Mouse (Mus musculus) CH12.LX (cell line): ENCODE measurements around the gene Twsg1. TPM values are rescaled to one million over a fixed set of nuclear protein-coding genes. Genes with fewer than 3 reads are reported as not detected.

ENCODE experiments used
- DNase-seq: peaks from one replicate; pipeline ENCODE4 v3.0.0-alpha.2; 2013; ENCODE audit errors: extremely low read depth
- H3K27ac ChIP-seq: 2 replicates; pipeline ENCODE4 v1.5.1; 2012; ENCODE audit warnings: low read depth, mild to moderate bottlenecking, control low read depth, moderate library complexity; ENCODE audit not compliant: insufficient read depth
- H3K27me3 ChIP-seq: replicated peaks from 2 replicates; pipeline ENCODE3; 2012; ENCODE audit warnings: inconsistent platforms
- H3K36me3 ChIP-seq, 2 experiments: replicated peaks in 1 of 2; 2 replicates each; pipeline versions ENCODE3 to v1.6.1; 2012; ENCODE audit warnings: inconsistent platforms in 1 of 2, low read length in 1 of 2, mild to moderate bottlenecking in 1 of 2, mixed read lengths in 1 of 2, moderate library complexity in 1 of 2; ENCODE audit not compliant: control insufficient read depth in 1 of 2, insufficient read depth in 1 of 2
- H3K4me1 ChIP-seq, 2 experiments: 2 replicates each; pipeline ENCODE4 v1.6.1; 2012; ENCODE audit warnings: inconsistent platforms in 1 of 2, moderate library complexity in 1 of 2; ENCODE audit not compliant: insufficient read depth in 2 of 2, control insufficient read depth in 1 of 2
- H3K4me2 ChIP-seq: 2 replicates; pipeline ENCODE4 v1.6.1; 2012; ENCODE audit warnings: low read depth, mild to moderate bottlenecking, control low read depth; ENCODE audit not compliant: poor library complexity, insufficient read depth, severe bottlenecking
- H3K4me3 ChIP-seq, 3 experiments: fragments of 150-350 bp in 1 of 3; sonication (generic) in 1 of 3; replicated peaks in 1 of 3; 2 replicates each; pipeline versions ENCODE3 to v1.5.1; 2011 to 2012; ENCODE audit warnings: low read depth in 2 of 3, low read length in 2 of 3, mild to moderate bottlenecking in 2 of 3, moderate library complexity in 2 of 3, control low read depth in 1 of 3, improper control_type of control experiment in 1 of 3, inconsistent platforms in 1 of 3, mixed read lengths in 1 of 3; ENCODE audit not compliant: poor library complexity in 1 of 3
- H3K79me2 ChIP-seq: replicated peaks from 2 replicates; pipeline ENCODE4 v1.6.1; 2012; ENCODE audit warnings: mild to moderate bottlenecking, moderate library complexity; ENCODE audit not compliant: control insufficient read depth, poor library complexity, insufficient read depth, severe bottlenecking; ENCODE audit errors: extremely low read depth
- H3K9ac ChIP-seq: 2 replicates; pipeline ENCODE4 v1.6.1; 2012; ENCODE audit warnings: low read depth, mild to moderate bottlenecking, control low read depth, moderate library complexity; ENCODE audit not compliant: insufficient read depth
- H3K9me3 ChIP-seq: replicated peaks from 2 replicates; pipeline ENCODE3; 2012; ENCODE audit warnings: low read length, inconsistent platforms, mixed read lengths
- BHLHE40 ChIP-seq: IDR thresholded peaks from 2 replicates; pipeline ENCODE4 v1.6.1; 2011; ENCODE audit warnings: mild to moderate bottlenecking, low read depth, low read length, improper control_type of control experiment
- CHD1 ChIP-seq: IDR thresholded peaks from 2 replicates; pipeline ENCODE4 v1.6.1; 2012; ENCODE audit warnings: low read depth, low read length, improper control_type of control experiment, inconsistent platforms
- EP300 ChIP-seq: IDR thresholded peaks from 2 replicates; pipeline ENCODE4 v1.6.1; 2011; ENCODE audit warnings: low read length, improper control_type of control experiment
- ETS1 ChIP-seq: conservative IDR thresholded peaks from 2 replicates; pipeline ENCODE4 v1.6.1; 2012; ENCODE audit warnings: low read depth, mild to moderate bottlenecking, inconsistent platforms, low read length, improper control_type of control experiment, moderate library complexity
- IRF4 ChIP-seq: IDR thresholded peaks from 2 replicates; pipeline ENCODE4 v1.6.1; 2014; ENCODE audit warnings: low read depth, mild to moderate bottlenecking, inconsistent platforms, low read length, improper control_type of control experiment
- JUN ChIP-seq: IDR thresholded peaks from 2 replicates; pipeline ENCODE4 v1.6.1; 2011; ENCODE audit warnings: low read depth, mild to moderate bottlenecking, low read length, improper control_type of control experiment, moderate library complexity; ENCODE audit not compliant: insufficient read depth
- JUND ChIP-seq: conservative IDR thresholded peaks from 2 replicates; pipeline ENCODE4 v1.6.1; 2011; ENCODE audit warnings: low read depth, low read length, improper control_type of control experiment
- KAT2A ChIP-seq: IDR thresholded peaks from 2 replicates; pipeline ENCODE4 v1.6.1; 2012; ENCODE audit warnings: low read length, improper control_type of control experiment, inconsistent platforms; ENCODE audit not compliant: insufficient replicate concordance
- MAFK ChIP-seq: IDR thresholded peaks from 2 replicates; pipeline ENCODE4 v1.6.1; 2011; ENCODE audit warnings: low read length, improper control_type of control experiment; ENCODE audit not compliant: insufficient replicate concordance
- MAX ChIP-seq: IDR thresholded peaks from 2 replicates; pipeline ENCODE4 v1.6.1; 2011; ENCODE audit warnings: low read length, improper control_type of control experiment
- MEF2A ChIP-seq: IDR thresholded peaks from 2 replicates; pipeline ENCODE4 v1.6.1; 2014; ENCODE audit warnings: low read depth, mild to moderate bottlenecking, inconsistent platforms, low read length, improper control_type of control experiment, borderline replicate concordance
- MXI1 ChIP-seq: IDR thresholded peaks from 2 replicates; pipeline ENCODE4 v1.6.1; 2011; ENCODE audit warnings: mild to moderate bottlenecking, low read depth, low read length, improper control_type of control experiment
- NRF1 ChIP-seq: IDR thresholded peaks from 2 replicates; pipeline ENCODE4 v1.6.1; 2014; ENCODE audit warnings: low read depth, mild to moderate bottlenecking, inconsistent platforms, low read length, improper control_type of control experiment, moderate library complexity
- POLR2A ChIP-seq: IDR thresholded peaks from 2 replicates; pipeline ENCODE4 v1.6.1; 2011; ENCODE audit warnings: low read depth, mild to moderate bottlenecking, improper control_type of control experiment, low read length
- RCOR1 ChIP-seq: conservative IDR thresholded peaks from 2 replicates; pipeline ENCODE4 v1.6.1; 2012; ENCODE audit warnings: low read depth, mild to moderate bottlenecking, inconsistent platforms, low read length, improper control_type of control experiment
- SIN3A ChIP-seq: IDR thresholded peaks from 2 replicates; pipeline ENCODE4 v1.6.1; 2012; ENCODE audit warnings: low read length, improper control_type of control experiment, inconsistent platforms
- TBP ChIP-seq: conservative IDR thresholded peaks from 2 replicates; pipeline ENCODE4 v1.6.1; 2011; ENCODE audit warnings: low read depth, low read length, improper control_type of control experiment
- TCF12 ChIP-seq: IDR thresholded peaks from 2 replicates; pipeline ENCODE4 v1.6.1; 2014; ENCODE audit warnings: low read depth, mild to moderate bottlenecking, inconsistent platforms, low read length, improper control_type of control experiment
- USF1 ChIP-seq: IDR thresholded peaks from 2 replicates; pipeline ENCODE4 v1.6.1; 2014; ENCODE audit warnings: low read depth, mild to moderate bottlenecking, inconsistent platforms, low read length, improper control_type of control experiment
- USF2 ChIP-seq: conservative IDR thresholded peaks from 2 replicates; pipeline ENCODE4 v1.6.1; 2011; ENCODE audit warnings: low read depth, low read length, improper control_type of control experiment
- ZC3H11A ChIP-seq: IDR thresholded peaks from 2 replicates; pipeline ENCODE4 v1.6.1; 2012; ENCODE audit warnings: low read depth, mild to moderate bottlenecking, inconsistent platforms, low read length, improper control_type of control experiment
- ZMIZ1 ChIP-seq: IDR thresholded peaks from 2 replicates; pipeline ENCODE4 v1.6.1; 2012; ENCODE audit warnings: low read depth, mild to moderate bottlenecking, inconsistent platforms, low read length, improper control_type of control experiment
- dilution Hi-C: fragments of 300-500 bp; cut with MboI; formaldehyde crosslinking; loops from 2 replicates; pipeline ENCODE4 v1.14.3; 2020; ENCODE audit warnings: low sequenced_read_pairs; ENCODE audit not compliant: extremely low pct_unique_long_range_greater_than_20kb, extremely low pct_ligation_motif_present
- in situ Hi-C: fragments of 300-500 bp; cut with MboI; formaldehyde crosslinking; loops from 3 replicates; pipeline ENCODE4 v1.14.3; 2019; ENCODE audit warnings: low sequenced_read_pairs, low pct_ligation_motif_present, low pct_unique_long_range_greater_than_20kb, mixed read lengths
- polyA plus RNA-seq: library from polyadenylated mRNA; unstranded; fragments of >175 nt; gene quantifications from 2 replicates; pipeline ENCODE4 v1.2.1, GENCODE M21; 2012; ENCODE audit warnings: low read depth; ENCODE audit not compliant: insufficient read length
- total RNA-seq, 2 experiments: library from RNA; depleted of rRNA; stranded (reverse); fragments of 300-350 nt in 1 of 2; fragments of >200 nt in 1 of 2; gene quantifications; 2 replicates each; pipeline ENCODE4 v1.2.3; 2012 to 2014

Twsg1 gene
- total and polyA plus RNA-seq, 3 experiments = 12.6 to 17.4 (median 13.4) TPM

DNA sequence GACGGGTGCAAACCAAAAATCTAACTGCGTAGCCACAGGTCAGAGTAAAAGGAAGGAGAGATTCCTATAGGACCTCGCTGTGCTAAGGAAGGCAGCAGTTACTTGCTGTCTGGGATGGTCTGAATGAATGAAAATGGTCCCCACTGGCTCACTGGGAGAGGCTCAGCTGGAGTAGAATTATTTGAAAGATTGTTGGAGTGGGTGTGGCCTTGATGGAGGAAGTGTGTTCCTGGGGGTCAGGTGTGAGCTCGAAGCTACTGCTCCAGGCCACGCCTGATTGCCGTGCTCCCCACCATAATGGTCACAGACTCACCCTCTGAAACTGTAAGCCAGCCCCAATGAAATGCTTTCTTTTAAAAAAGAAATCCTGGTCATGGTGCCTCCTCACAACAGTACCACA lies 9.8 kb downstream of the Twsg1 start:
- H3K9me3 ChIP-seq = peaks cover 3% of the 10 kb centered on the region
- in situ Hi-C loops = no loop called here
- H3K4me2 ChIP-seq = peak overlapping the region; percentile 14; the same call in 1 of the 2 replicates
- H3K4me1 ChIP-seq = peaks cover 20 to 45% of the 10 kb centered on the region in 2 experiments
- no peak for TF ChIP-seq JUND
- no peaks in the 10 kb centered on the region for H3K27me3 ChIP-seq
- H3K79me2 ChIP-seq = peaks cover 3% of the 10 kb centered on the region; the same call in 1 of the 2 replicates
- H3K9ac ChIP-seq = no peak overlapping the region
- H3K36me3 ChIP-seq = peaks cover 4 to 22% of the 10 kb centered on the region in 2 experiments
- dilution Hi-C loops = no loop called here
- no peak overlapping the region for H3K27ac ChIP-seq
- no peak for DNase-seq
- H3K4me3 ChIP-seq = no peak overlapping the region

DNA sequence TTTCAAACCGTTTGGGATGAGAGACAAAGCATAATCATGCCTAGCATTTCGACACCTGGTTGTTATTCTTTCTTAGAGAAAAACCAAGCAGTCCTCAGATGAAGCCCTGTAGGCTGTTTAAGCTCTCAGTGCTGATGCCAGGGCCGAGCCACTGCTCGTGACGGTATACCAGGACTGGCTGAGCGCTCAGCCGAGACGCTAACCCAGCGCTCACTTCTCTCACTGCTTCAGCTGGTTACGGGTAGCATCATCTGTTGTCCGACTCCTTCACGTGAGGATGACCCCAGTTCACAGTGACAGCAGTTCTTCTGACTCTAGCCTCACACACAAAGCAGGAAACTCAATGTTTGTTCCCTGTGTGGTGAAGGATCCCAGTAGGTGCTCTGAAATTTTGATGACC lies 10.8 kb downstream of the Twsg1 start:
- in situ Hi-C loops (no loop called here), dilution Hi-C loops (no loop called here)
- peak overlapping the region; percentile 65 for H3K9ac ChIP-seq
- peaks cover 4 to 24% of the 10 kb centered on the region in 2 experiments for H3K36me3 ChIP-seq
- peak overlapping the region; percentile 64 for H3K27ac ChIP-seq
- 0 out of 2 replicates have a peak, but pooled peaks have one; percentile 1 for TF ChIP-seq USF2
- TF ChIP-seq MXI1 = no peak
- no peak for TF ChIP-seq MAFK
- TF ChIP-seq MAX = 0 out of 2 replicates have a peak, but pooled peaks have one; percentile 7
- peak; percentile 92 for TF ChIP-seq ETS1
- peak; percentile 97 for TF ChIP-seq BHLHE40
- no peaks in the 10 kb centered on the region for H3K27me3 ChIP-seq
- H3K4me1 ChIP-seq = peaks cover 20 to 46% of the 10 kb centered on the region in 2 experiments
- peaks cover 3% of the 10 kb centered on the region for H3K9me3 ChIP-seq
- H3K79me2 ChIP-seq = peaks cover 3% of the 10 kb centered on the region; the same call in 1 of the 2 replicates
- DNase-seq = peak; percentile 64
- peak overlapping the region in 2 of 3 experiments; percentile 31 to 44 for H3K4me3 ChIP-seq
- peak overlapping the region; percentile 98 for H3K4me2 ChIP-seq

DNA sequence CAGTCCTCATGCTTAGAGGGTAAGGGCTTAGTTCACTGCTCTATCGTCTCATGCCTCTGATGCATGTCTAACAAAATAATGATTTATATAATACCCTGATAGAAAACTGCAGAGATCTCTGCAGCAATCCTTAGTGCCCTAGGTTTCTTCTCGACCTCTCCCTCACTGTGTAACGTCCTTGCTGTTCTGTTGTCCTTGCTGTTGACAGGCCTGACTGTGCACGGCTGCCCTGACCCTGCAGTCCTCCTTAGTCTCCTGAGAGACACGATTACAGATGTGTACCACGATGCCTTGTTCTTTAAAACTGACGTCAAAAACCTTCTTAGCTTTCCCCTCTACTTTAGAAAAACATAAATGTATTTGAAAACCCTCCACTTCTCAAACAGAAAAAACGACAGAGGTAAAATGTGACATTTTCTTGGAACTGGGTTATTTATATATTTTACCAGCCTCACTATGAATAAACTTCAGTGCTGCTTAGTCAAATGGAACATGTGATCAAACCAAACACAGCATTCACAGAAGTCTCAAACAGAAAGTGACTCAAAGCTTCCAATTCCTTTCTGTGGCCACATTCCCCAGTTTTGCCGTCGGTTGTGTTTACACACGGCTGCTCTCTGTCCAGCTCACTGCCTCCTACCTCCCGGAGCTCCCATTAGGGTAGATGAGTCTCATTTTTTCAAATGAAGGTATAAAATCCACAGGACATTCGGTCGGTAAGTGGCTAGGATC lies 11.4 kb downstream of the Twsg1 start:
- Histone ChIP-seq H3K27me3 (no peaks in the 10 kb centered on the region), H3K27ac (peak overlapping the region; percentile 64), H3K4me3 (peak overlapping the region in 2 of 3 experiments; percentile 31 to 44), H3K9ac (peak overlapping the region; percentile 65), H3K4me2 (peak overlapping the region; percentile 98), H3K36me3 (peaks cover 4 to 24% of the 10 kb centered on the region in 2 experiments), H3K9me3 (peaks cover 3% of the 10 kb centered on the region), H3K79me2 (peaks cover 3% of the 10 kb centered on the region; the same call in 1 of the 2 replicates), H3K4me1 (peaks cover 20 to 46% of the 10 kb centered on the region in 2 experiments)
- DNase-seq = peak; percentile 43
- dilution Hi-C loops = no loop called here
- in situ Hi-C loops = no loop called here
- TF ChIP-seq ZC3H11A = no peak
- TF ChIP-seq TCF12 = peak; percentile 73
- no peak for TF ChIP-seq POLR2A
- TF ChIP-seq CHD1 = 0 out of 2 replicates have a peak, but pooled peaks have one; percentile 25
- TF ChIP-seq USF2 = peak; percentile 44; the same call in 1 of the 2 replicates
- TF ChIP-seq KAT2A = no peak
- TF ChIP-seq IRF4 = peak; percentile 90
- no peak for TF ChIP-seq TBP
- peak; percentile 78 for TF ChIP-seq BHLHE40
- peak; percentile 96 for TF ChIP-seq MEF2A
- TF ChIP-seq MAX = peak; percentile 66
- TF ChIP-seq JUN = peak; percentile 87
- TF ChIP-seq NRF1 = no peak; the same call in 1 of the 2 replicates
- peak; percentile 52 for TF ChIP-seq USF1
- peak; percentile 86 for TF ChIP-seq JUND
- TF ChIP-seq SIN3A = peak; percentile 87
- 0 out of 2 replicates have a peak, but pooled peaks have one; percentile 45 for TF ChIP-seq MXI1
- TF ChIP-seq ZMIZ1 = no peak
- TF ChIP-seq RCOR1 = 0 out of 2 replicates have a peak, but pooled peaks have one; percentile 11
- TF ChIP-seq EP300 = peak; percentile 91
